Mouse (Mus musculus) liver, embryonic 16.5 days (tissue): ENCODE results near the gene Gata1. TPM values are rescaled to one million over a fixed set of nuclear protein-coding genes. Genes with fewer than 3 reads are reported as not detected.

Experiments
- ATAC-seq: fragments of 200-750 bp; cut with Nextera tagmentation; 2 replicates; pipeline ENCODE4 v1.8.0; 2017; ENCODE audit warnings: low read depth, mild to moderate bottlenecking, moderate number of reproducible peaks, moderate library complexity
- H3K27ac ChIP-seq: fragments of 300-500 bp; sonication (generic); 2 replicates; pipeline ENCODE4 v1.5.1; 2014; ENCODE audit warnings: mild to moderate bottlenecking, low read length
- H3K27me3 ChIP-seq: fragments of 300-500 bp; sonication (generic); 2 replicates; pipeline ENCODE4 v1.6.1; 2014; ENCODE audit warnings: low read depth, low read length, mixed read lengths; ENCODE audit not compliant: control insufficient read depth, insufficient read depth
- H3K36me3 ChIP-seq: fragments of 300-500 bp; sonication (generic); 2 replicates; pipeline ENCODE4 v1.6.1; 2014; ENCODE audit warnings: mild to moderate bottlenecking; ENCODE audit not compliant: control insufficient read depth, insufficient read depth
- H3K4me1 ChIP-seq: fragments of 300-500 bp; sonication (generic); 2 replicates; pipeline ENCODE4 v1.6.1; 2014; ENCODE audit warnings: low read depth, low read length, mixed read lengths; ENCODE audit not compliant: control insufficient read depth
- H3K4me2 ChIP-seq: fragments of 300-500 bp; sonication (generic); 2 replicates; pipeline ENCODE4 v1.6.1; 2014; ENCODE audit warnings: low read depth, low read length, mixed read lengths
- H3K4me3 ChIP-seq: fragments of 300-500 bp; sonication (generic); 2 replicates; pipeline ENCODE4 v1.5.1; 2014; ENCODE audit warnings: low read depth, mild to moderate bottlenecking, low read length
- H3K9ac ChIP-seq: fragments of 300-500 bp; sonication (generic); 2 replicates; pipeline ENCODE4 v1.6.1; 2014; ENCODE audit warnings: low read depth, low read length
- H3K9me3 ChIP-seq: fragments of 300-500 bp; sonication (generic); replicated peaks from 2 replicates; pipeline ENCODE4 v1.6.1; 2016; ENCODE audit warnings: low read length; ENCODE audit not compliant: control insufficient read depth
- WGBS: fragments of 180-500 bp; shearing (Covaris S2); extraction: QIAGEN DNeasy Blood & Tissue Kit; methylation state at CpG from one replicate; pipeline ENCODE4 v1.1.7; 2014; ENCODE audit not compliant: insufficient replicate concordance; 5-methylcytosine and 5-hydroxymethylcytosine counted together
- polyA plus RNA-seq: library from polyadenylated mRNA; unstranded; fragments of >200 nt; fragmentation: Nextera tagmentation; extraction: Ambion mirVana; gene quantifications from 2 replicates; pipeline ENCODE4 v1.2.1, GENCODE M21; 2015

Gene Gata1
- polyA plus RNA-seq, 1 experiment from 2014 or later: 107 TPM

GRCm38 (mm10) chrX:7947108-7947899 lies 30.6 kb downstream of the Gata1 start, which contains the start of gene Hdac6:
Gene Hdac6 (minus strand): TSS chrX:7947889.
- Histone ChIP-seq H3K36me3 (no peaks in the 10 kb centered on the region), H3K4me2 (peak within 1 kb of the TSS; percentile 74), H3K4me1 (peaks cover 5% of the 10 kb centered on the region), H3K9me3 (no peaks in the 10 kb centered on the region), H3K9ac (peak within 1 kb of the TSS; percentile 55), H3K4me3 (peak within 1 kb of the TSS; percentile 68), H3K27me3 (no peaks in the 10 kb centered on the region), H3K27ac (no peak within 1 kb of the TSS)
- ATAC-seq: 0 out of 2 replicates have a peak, but pooled peaks have one; percentile 0
- WGBS: 21% methylated on average over 36 of the region's 37 CpGs

- ATAC-seq: no peak
- H3K4me3 ChIP-seq: no peak overlapping the region
- H3K36me3 ChIP-seq: no peaks in the 10 kb centered on the region
- H3K4me1 ChIP-seq: peaks cover 5% of the 10 kb centered on the region
- WGBS: 72% methylated on average over 8 of the region's 8 CpGs
- H3K4me2 ChIP-seq: no peak overlapping the region
- H3K27me3 ChIP-seq: no peaks in the 10 kb centered on the region
- no peaks in the 10 kb centered on the region for H3K9me3 ChIP-seq
- H3K9ac ChIP-seq: no peak overlapping the region
- H3K27ac ChIP-seq: no peak overlapping the region
These were observed 32.3 kb downstream of the Gata1 start for GRCm38 (mm10) chrX:7945618-7946017.

- 68% methylated on average over 6 of the region's 6 CpGs for WGBS
- Histone ChIP-seq H3K36me3 (no peaks in the 10 kb centered on the region), H3K27ac (no peak overlapping the region), H3K9ac (no peak overlapping the region), H3K9me3 (no peaks in the 10 kb centered on the region), H3K27me3 (no peaks in the 10 kb centered on the region), H3K4me2 (no peak overlapping the region), H3K4me1 (no peaks in the 10 kb centered on the region), H3K4me3 (no peak overlapping the region)
- no peak for ATAC-seq
These were observed 40.2 kb downstream of the Gata1 start for GRCm38 (mm10) chrX:7937667-7938066.

- no peak overlapping the region for H3K4me2 ChIP-seq
- no peaks in the 10 kb centered on the region for H3K9me3 ChIP-seq
- H3K4me3 ChIP-seq: no peak overlapping the region
- H3K27ac ChIP-seq: no peak overlapping the region
- no peaks in the 10 kb centered on the region for H3K36me3 ChIP-seq
- no peaks in the 10 kb centered on the region for H3K27me3 ChIP-seq
- no peak overlapping the region for H3K9ac ChIP-seq
- no peak for ATAC-seq
- H3K4me1 ChIP-seq: no peaks in the 10 kb centered on the region
- WGBS: 38% methylated on average over 11 of the region's 11 CpGs
These were observed 41.0 kb downstream of the Gata1 start for GRCm38 (mm10) chrX:7936874-7937273.

- WGBS: 29% methylated on average over 17 of the region's 19 CpGs
- Histone ChIP-seq H3K4me3 (no peak within 1 kb of the TSS), H3K36me3 (no peaks in the 10 kb centered on the region), H3K4me1 (no peaks in the 10 kb centered on the region), H3K27ac (no peak within 1 kb of the TSS), H3K9me3 (no peaks in the 10 kb centered on the region), H3K4me2 (no peak within 1 kb of the TSS), H3K27me3 (peaks cover 49% of the 10 kb centered on the region), H3K9ac (no peak within 1 kb of the TSS)
- no peak for ATAC-seq
These were observed 49.5 kb downstream of the Gata1 start, which contains the start of gene Eras for GRCm38 (mm10) chrX:7928270-7928790. Gene Eras (minus strand): TSS chrX:7928607.

- peaks cover 61% of the 10 kb centered on the region for H3K27me3 ChIP-seq
- H3K4me2 ChIP-seq: no peak overlapping the region
- ATAC-seq: no peak
- H3K9me3 ChIP-seq: no peaks in the 10 kb centered on the region
- no peak overlapping the region for H3K9ac ChIP-seq
- 18% methylated on average over 10 of the region's 10 CpGs for WGBS
- no peak overlapping the region for H3K4me3 ChIP-seq
- H3K27ac ChIP-seq: no peak overlapping the region
- H3K4me1 ChIP-seq: no peaks in the 10 kb centered on the region; the same call in 1 of the 2 replicates
- H3K36me3 ChIP-seq: no peaks in the 10 kb centered on the region
These were observed 50.8 kb downstream of the Gata1 start for GRCm38 (mm10) chrX:7927116-7927515.

GRCm38 (mm10) chrX:7926266-7926665 lies 51.6 kb downstream of the Gata1 start:
- Histone ChIP-seq H3K9me3 (no peaks in the 10 kb centered on the region), H3K4me1 (no peaks in the 10 kb centered on the region; the same call in 1 of the 2 replicates), H3K36me3 (no peaks in the 10 kb centered on the region), H3K27ac (no peak overlapping the region), H3K4me2 (no peak overlapping the region), H3K9ac (no peak overlapping the region), H3K27me3 (peaks cover 70% of the 10 kb centered on the region), H3K4me3 (no peak overlapping the region)
- WGBS: 55% methylated on average over 6 of the region's 6 CpGs
- no peak for ATAC-seq

- Histone ChIP-seq H3K9me3 (no peaks in the 10 kb centered on the region), H3K36me3 (no peaks in the 10 kb centered on the region), H3K9ac (no peak overlapping the region), H3K27ac (no peak overlapping the region), H3K27me3 (peaks cover 76% of the 10 kb centered on the region), H3K4me3 (no peak overlapping the region), H3K4me2 (peak overlapping the region; percentile 9; the same call in 1 of the 2 replicates), H3K4me1 (no peaks in the 10 kb centered on the region; the same call in 1 of the 2 replicates)
- WGBS: 17% methylated on average over 47 of the region's 48 CpGs
- ATAC-seq: no peak
These were observed 55.8 kb downstream of the Gata1 start for GRCm38 (mm10) chrX:7922032-7922431.
